Comparison of ENCODE assay signal across 35 mouse cellular contexts in the genomic region with DNA sequence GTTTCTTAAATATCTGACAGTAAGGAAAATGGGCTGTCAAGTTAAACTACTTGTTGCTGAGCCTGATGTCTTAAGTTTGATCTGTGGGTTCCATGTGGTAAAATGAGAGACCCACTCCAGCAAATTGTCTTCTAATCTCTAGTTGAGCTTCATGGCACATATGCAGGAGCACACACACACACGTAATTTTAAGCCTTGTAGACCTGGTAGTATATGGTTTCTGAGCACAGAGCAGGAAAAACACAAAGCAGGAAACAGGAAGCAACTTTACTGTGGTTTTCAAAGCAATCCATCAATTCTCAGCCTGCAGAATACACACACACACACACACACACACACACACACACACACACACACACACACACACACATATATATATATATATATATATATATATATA.
"Had no signal": no experiment of that assay in that cellular context is flagged by ENCODE, and none has a peak within 500 bp of the region (broad histone marks: within the 10 kb centered on the region; RNA-seq: fewer than 3 reads in every experiment).

No protein-coding gene starts in this region.

- H3K4me3 ChIP-seq: heart, embryonic 12.5 days; heart, embryonic 13.5 days; heart, embryonic 15.5 days; hindbrain, embryonic 10.5 days; hindbrain, embryonic 12.5 days; hindbrain, embryonic 13.5 days; hindbrain, embryonic 15.5 days; intestine, embryonic 15.5 days; kidney, embryonic 15.5 days; layer of hippocampus, adult 2 months; left cerebral cortex, adult 2 months had no signal

- H3K9me3 ChIP-seq: heart, embryonic 12.5 days; heart, embryonic 13.5 days; heart, embryonic 15.5 days; hindbrain, embryonic 10.5 days; hindbrain, embryonic 12.5 days; hindbrain, embryonic 13.5 days; hindbrain, embryonic 15.5 days; intestine, embryonic 15.5 days; kidney, embryonic 15.5 days had no signal

- ATAC-seq: hindbrain, embryonic 16.5 days; hindbrain, postnatal 0 days; inflammation-experienced regulatory T-cells, adult 6 months; intestine, embryonic 15.5 days; intestine, embryonic 16.5 days; intestine, postnatal 0 days had no signal

- H3K4me2 ChIP-seq: heart, embryonic 11.5 days; heart, embryonic 12.5 days; heart, embryonic 13.5 days; heart, embryonic 15.5 days; hindbrain, embryonic 12.5 days; hindbrain, embryonic 13.5 days; hindbrain, embryonic 14.5 days; hindbrain, embryonic 15.5 days; intestine, embryonic 15.5 days; kidney, embryonic 15.5 days had no signal

- H3K36me3 ChIP-seq: heart, embryonic 12.5 days; heart, embryonic 13.5 days; heart, embryonic 15.5 days; hindbrain, embryonic 10.5 days; hindbrain, embryonic 12.5 days; hindbrain, embryonic 13.5 days; hindbrain, embryonic 15.5 days; intestine, embryonic 15.5 days; kidney, embryonic 15.5 days had no signal

- H3K27ac ChIP-seq: heart, embryonic 13.5 days; heart, embryonic 15.5 days; hindbrain, embryonic 10.5 days; hindbrain, embryonic 12.5 days; hindbrain, embryonic 13.5 days; hindbrain, embryonic 14.5 days; hindbrain, embryonic 15.5 days; hindbrain, postnatal 0 days; intestine, embryonic 15.5 days; kidney, embryonic 15.5 days; kidney, postnatal 0 days; layer of hippocampus, adult 2 months; left cerebral cortex, adult 2 months had no signal

- H3K27me3 ChIP-seq: heart, embryonic 12.5 days; heart, embryonic 13.5 days; heart, embryonic 15.5 days; hindbrain, embryonic 12.5 days; hindbrain, embryonic 13.5 days; hindbrain, embryonic 15.5 days; intestine, embryonic 15.5 days; kidney, embryonic 15.5 days had no signal

- H3K9ac ChIP-seq: heart, embryonic 12.5 days; heart, embryonic 13.5 days; heart, embryonic 15.5 days; hindbrain, embryonic 12.5 days; hindbrain, embryonic 13.5 days; hindbrain, embryonic 14.5 days; hindbrain, embryonic 15.5 days; intestine, embryonic 15.5 days; kidney, embryonic 15.5 days had no signal

- H3K4me1 ChIP-seq: heart, embryonic 13.5 days; heart, embryonic 15.5 days; hindbrain, embryonic 10.5 days; hindbrain, embryonic 12.5 days; hindbrain, embryonic 13.5 days; hindbrain, embryonic 15.5 days; intestine, embryonic 15.5 days had no signal

- DNase-seq: heart, postnatal 10 days; heart, postnatal 14 days; heart, postnatal 36 days; heart, postnatal 4 days; kidney, adult 11 months; kidney, adult 18-20 months; kidney, adult 2 months; kidney, adult 8-10 months; kidney, adult 9 months; kidney, postnatal 10 days; kidney, postnatal 14 days; kidney, postnatal 25 days; kidney, postnatal 36 days; kidney, postnatal 4 days; layer of hippocampus, adult 9-11 months; layer of hippocampus, postnatal 36 days had no signal
